Comparison of ENCODE assay signal across 9 mouse cellular contexts in the genomic region with DNA sequence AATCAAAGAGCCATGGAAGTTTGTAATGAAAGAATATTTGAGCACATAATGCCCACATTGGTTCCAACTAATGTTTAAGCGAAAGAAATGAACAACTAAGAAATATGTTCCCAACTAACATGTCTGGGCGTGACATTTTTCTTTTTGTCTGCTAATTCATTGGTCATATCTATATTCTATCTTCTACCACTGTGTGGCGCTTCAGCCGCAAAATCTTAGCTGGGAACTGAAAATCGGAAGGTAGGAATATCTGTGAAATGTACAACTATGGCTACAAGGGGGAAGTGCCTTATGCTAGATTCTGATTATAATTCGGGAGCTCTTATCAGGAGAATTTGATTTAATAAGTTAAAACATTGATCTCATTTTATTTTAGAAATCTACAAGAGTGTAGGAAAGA.
DNase-seq lines count a peak whose midpoint lies in the region; ATAC-seq and TF ChIP-seq lines count a peak whose summit lies in the region.
"Had no signal": no experiment of that assay in that cellular context is flagged by ENCODE, and none has a peak within 500 bp of the region (broad histone marks: within the 10 kb centered on the region; RNA-seq: fewer than 3 reads in every experiment).

No protein-coding gene starts in this region.

- no peaks in the 10 kb centered on the region for H3K4me1 ChIP-seq in forebrain, postnatal 0 days (ENCODE audit: insufficient read depth)
- no peaks in the 10 kb centered on the region for H3K4me1 ChIP-seq in forebrain, embryonic 11.5 days (replicated peaks; ENCODE audit: control insufficient read depth, insufficient read depth, low read length)
- H3K4me1 ChIP-seq in liver, adult 2 months (ENCODE audit: control insufficient read depth, insufficient read depth, low read length) = no peaks in the 10 kb centered on the region
- no peaks in the 10 kb centered on the region for H3K4me1 ChIP-seq in hindbrain, embryonic 12.5 days

- H3K79me2 ChIP-seq in liver, adult 2 months (ENCODE audit: control insufficient read depth, insufficient read depth, low read length) = no peaks in the 10 kb centered on the region

- H3K4me3 ChIP-seq in forebrain, postnatal 0 days (ENCODE audit: low read depth, low read length) = no peak overlapping the region
- H3K4me3 ChIP-seq in forebrain, embryonic 11.5 days (ENCODE audit: low read depth, low read length) = no peak overlapping the region
- H3K4me3 ChIP-seq in liver, adult 2 months (ENCODE audit: insufficient read depth, low read depth, low read length) = no peak overlapping the region
- H3K4me3 ChIP-seq in hindbrain, embryonic 12.5 days = no peak overlapping the region

- H3K4me2 ChIP-seq in forebrain, postnatal 0 days (ENCODE audit: low read depth) = no peak overlapping the region
- H3K4me2 ChIP-seq in forebrain, embryonic 11.5 days (ENCODE audit: low read depth, low read length, severe bottlenecking) = no peak overlapping the region
- no peak overlapping the region for H3K4me2 ChIP-seq in hindbrain, embryonic 12.5 days (replicated peaks)

- WGBS in forebrain, postnatal 0 days = 45% methylated on average over 6 of the region's 6 CpGs
- WGBS in forebrain, embryonic 11.5 days = 49% methylated on average over 6 of the region's 6 CpGs
- WGBS in liver, adult 2 months = 39% methylated on average over 6 of the region's 6 CpGs
- WGBS in hindbrain, embryonic 12.5 days = 54% methylated on average over 6 of the region's 6 CpGs

- H3K9me3 ChIP-seq in forebrain, postnatal 0 days (ENCODE audit: low read length) = no peaks in the 10 kb centered on the region
- H3K9me3 ChIP-seq in forebrain, embryonic 11.5 days (ENCODE audit: control insufficient read depth, low read length) = no peaks in the 10 kb centered on the region
- no peaks in the 10 kb centered on the region for H3K9me3 ChIP-seq in hindbrain, embryonic 12.5 days (replicated peaks)

- no peak for TF ChIP-seq POLR2A in liver, adult 2 months (IDR thresholded peaks at IDR 0.05; ENCODE audit: extremely low read depth, insufficient read depth, low read length)

- no peak overlapping the region for H3K27ac ChIP-seq in forebrain, postnatal 0 days (ENCODE audit: low read depth, low read length)
- H3K27ac ChIP-seq in forebrain, embryonic 11.5 days (ENCODE audit: low read depth, low read length) = no peak overlapping the region
- H3K27ac ChIP-seq in liver, adult 2 months (replicated peaks; ENCODE audit: insufficient read depth, low read depth, low read length) = no peak overlapping the region
- H3K27ac ChIP-seq in hindbrain, embryonic 12.5 days = no peak overlapping the region

- no peaks in the 10 kb centered on the region for H3K27me3 ChIP-seq in forebrain, postnatal 0 days (ENCODE audit: insufficient read depth, low read length)
- no peaks in the 10 kb centered on the region for H3K27me3 ChIP-seq in forebrain, embryonic 11.5 days (ENCODE audit: control insufficient read depth, insufficient read depth, low read length)
- no peaks in the 10 kb centered on the region for H3K27me3 ChIP-seq in liver, adult 2 months (ENCODE audit: control insufficient read depth, insufficient read depth, low read length)
- H3K27me3 ChIP-seq in hindbrain, embryonic 12.5 days = no peaks in the 10 kb centered on the region

- no peaks in the 10 kb centered on the region for H3K36me3 ChIP-seq in forebrain, postnatal 0 days (ENCODE audit: insufficient read depth)
- no peaks in the 10 kb centered on the region for H3K36me3 ChIP-seq in forebrain, embryonic 11.5 days (ENCODE audit: control insufficient read depth, insufficient read depth, low read length)
- no peaks in the 10 kb centered on the region for H3K36me3 ChIP-seq in liver, adult 2 months (ENCODE audit: control insufficient read depth, insufficient read depth, low read length)
- no peaks in the 10 kb centered on the region for H3K36me3 ChIP-seq in hindbrain, embryonic 12.5 days

- peak; percentile 61 for DNase-seq in forebrain, postnatal 0 days
- no peak for DNase-seq in forebrain, embryonic 11.5 days (ENCODE audit: low spot score)
- DNase-seq in liver, adult 2 months (ENCODE audit: extremely low read depth, low read depth, low spot score) = peak; percentile 8
- DNase-seq in liver = no peak
- DNase-seq in Muller cell, postnatal 12 days (ENCODE audit: inconsistent ontology term) = peak; percentile 20
- DNase-seq in mesoderm, embryonic 11.5 days (ENCODE audit: low read depth, low spot score) = peak; percentile 14
- no peak for DNase-seq in spleen, postnatal 10 days (ENCODE audit: low spot score in 2 of 2)
- DNase-seq: gastrocnemius, postnatal 10 days had no signal

- ATAC-seq in forebrain, postnatal 0 days = no peak
- ATAC-seq in forebrain, embryonic 11.5 days (replicated peaks; ENCODE audit: low FRiP score) = no peak
- no peak for ATAC-seq in hindbrain, embryonic 12.5 days (ENCODE audit: low FRiP score)

- TF ChIP-seq CTCF in forebrain, postnatal 0 days (IDR thresholded peaks at IDR 0.05; ENCODE audit: low read depth) = peak; percentile 62
- peak; percentile 49 for TF ChIP-seq CTCF in liver, adult 2 months (IDR thresholded peaks at IDR 0.05; ENCODE audit: low read depth, low read length)

- H3K9ac ChIP-seq in forebrain, postnatal 0 days = no peak overlapping the region
- H3K9ac ChIP-seq in forebrain, embryonic 11.5 days (ENCODE audit: low read length) = no peak overlapping the region
- no peak overlapping the region for H3K9ac ChIP-seq in liver, adult 2 months (ENCODE audit: low read depth, low read length)
- H3K9ac ChIP-seq in hindbrain, embryonic 12.5 days = no peak overlapping the region

Comparison
In these comparisons a context has a peak if more than half of its experiments do, and no peak if none do; other contexts are left out.
1. DNase-seq: peak in forebrain, postnatal 0 days (single experiment), liver, adult 2 months (single experiment), Muller cell, postnatal 12 days (single experiment) and mesoderm, embryonic 11.5 days (single experiment); none in forebrain, embryonic 11.5 days (single experiment), liver (single experiment) and spleen, postnatal 10 days (0 of 2).